Mouse (Mus musculus) G1E (cell line): ENCODE measurements around the gene Pnpo.

Experiments used
- CTCF ChIP-seq: IDR thresholded peaks from 2 replicates; pipeline ENCODE4 v1.5.1; 2012; ENCODE audit warnings: low read depth, low read length, inconsistent platforms, mixed read lengths
- POLR2AphosphoS5 ChIP-seq: IDR thresholded peaks from 2 replicates; pipeline ENCODE4 v1.6.1; 2012; ENCODE audit warnings: low read depth, low read length, inconsistent platforms; ENCODE audit not compliant: insufficient replicate concordance
- TAL1 ChIP-seq: conservative IDR thresholded peaks from 2 replicates; pipeline ENCODE4 v1.6.1; 2012; ENCODE audit warnings: low read depth, low read length, inconsistent platforms, mixed read lengths

DNA sequence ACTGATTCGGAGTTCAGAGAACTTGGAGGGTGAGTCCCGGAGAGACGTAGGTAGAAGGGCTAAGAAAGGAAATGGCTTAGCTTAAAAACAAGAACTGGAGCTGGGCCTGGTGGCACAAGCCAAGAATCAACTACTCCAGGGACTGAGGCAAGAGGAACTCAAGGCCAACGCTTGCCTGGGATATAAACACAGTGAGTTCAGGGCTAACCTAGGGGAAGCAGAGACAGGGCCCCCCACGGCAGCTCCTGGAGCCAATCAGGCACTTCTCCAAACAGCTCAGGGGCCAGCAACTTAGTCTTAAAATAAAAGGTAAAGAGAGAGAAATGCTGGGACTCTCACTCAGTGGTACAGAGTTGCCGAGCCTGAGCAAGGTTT lies 5.4 kb downstream of the Pnpo start:
- TF ChIP-seq CTCF (no peak), TAL1 (no peak), POLR2AphosphoS5 (no peak)
